Mouse (Mus musculus): ENCODE results near the gene Cmya5.
"Not testable (repeated sequence)": the region's sequence is repeated elsewhere in the genome, so short reads cannot be mapped to it uniquely, and the experiment has no call there.

Cmya5 gene

DNA sequence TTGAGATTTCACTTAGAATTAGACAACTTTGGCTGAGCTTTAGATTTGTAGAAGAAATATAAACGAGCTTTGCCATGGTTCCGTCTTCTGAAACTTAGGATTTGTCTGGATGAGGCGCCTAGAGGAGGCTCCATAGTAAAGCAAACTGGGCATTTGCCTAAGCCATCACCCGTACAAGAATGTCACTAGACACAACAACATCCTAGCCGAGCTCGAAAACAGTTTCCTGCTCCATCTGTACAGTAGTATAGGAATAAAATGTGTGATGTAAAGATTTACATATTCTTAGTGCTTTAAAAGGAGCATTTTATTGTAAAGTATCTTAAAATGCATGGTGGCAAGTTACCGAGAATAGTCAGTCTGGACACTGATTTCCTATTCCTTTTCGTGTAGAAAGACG, 22.2 kb downstream of the Cmya5 start:
- DNase-seq (ENCODE audit: low read depth, low spot score), result no peak

DNA sequence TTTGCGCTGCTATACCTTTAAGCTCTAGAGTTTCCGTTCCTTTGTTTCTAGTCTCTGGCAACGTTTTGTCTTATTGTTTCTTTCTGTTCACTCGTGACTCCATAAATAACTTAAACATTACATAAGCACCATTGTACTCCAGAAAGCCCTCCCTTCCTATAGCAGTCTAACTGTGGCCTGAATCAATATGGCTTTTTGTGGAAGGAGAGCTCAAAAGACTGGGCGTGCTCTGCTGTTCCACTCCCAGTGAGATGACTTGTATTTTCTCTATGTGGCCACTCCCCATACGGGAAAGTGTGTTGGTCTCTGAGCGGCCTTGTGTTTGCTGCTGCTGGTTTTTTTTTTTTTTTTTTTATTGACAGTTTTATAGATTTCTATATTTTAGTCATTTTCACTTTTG, 27.3 kb downstream of the Cmya5 start:
- DNase-seq (ENCODE audit: low read depth, low spot score), result no peak

GRCm38 (mm10) chr13:93102340-93103090, 42.0 kb downstream of the Cmya5 start:
- no peak for DNase-seq (ENCODE audit: low read depth, low spot score)

- no peak for DNase-seq (ENCODE audit: low read depth, low spot score)
Observed at GRCm38 (mm10) chr13:93098596-93098995, 45.9 kb downstream of the Cmya5 start.

DNA sequence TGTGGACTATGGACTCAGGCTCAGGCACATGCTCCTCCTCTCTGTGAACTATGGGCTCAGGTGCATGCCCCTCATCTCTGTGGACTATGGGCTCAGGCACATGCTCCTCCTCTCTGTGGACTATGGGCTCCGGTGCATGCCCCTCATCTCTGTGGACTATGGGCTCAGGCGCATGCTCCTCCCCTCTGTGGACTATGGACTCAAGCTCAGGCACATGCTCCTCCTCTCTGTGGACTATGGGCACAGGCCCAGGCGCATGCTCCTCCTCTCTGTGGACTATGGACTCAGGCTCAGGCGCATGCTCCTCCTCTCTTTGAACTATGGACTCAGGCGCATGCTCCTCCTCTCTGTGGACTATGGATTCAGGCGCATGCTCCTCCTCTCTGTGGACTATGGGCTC, 47.9 kb downstream of the Cmya5 start:
- DNase-seq (ENCODE audit: low read depth, low spot score), result no peak

DNA sequence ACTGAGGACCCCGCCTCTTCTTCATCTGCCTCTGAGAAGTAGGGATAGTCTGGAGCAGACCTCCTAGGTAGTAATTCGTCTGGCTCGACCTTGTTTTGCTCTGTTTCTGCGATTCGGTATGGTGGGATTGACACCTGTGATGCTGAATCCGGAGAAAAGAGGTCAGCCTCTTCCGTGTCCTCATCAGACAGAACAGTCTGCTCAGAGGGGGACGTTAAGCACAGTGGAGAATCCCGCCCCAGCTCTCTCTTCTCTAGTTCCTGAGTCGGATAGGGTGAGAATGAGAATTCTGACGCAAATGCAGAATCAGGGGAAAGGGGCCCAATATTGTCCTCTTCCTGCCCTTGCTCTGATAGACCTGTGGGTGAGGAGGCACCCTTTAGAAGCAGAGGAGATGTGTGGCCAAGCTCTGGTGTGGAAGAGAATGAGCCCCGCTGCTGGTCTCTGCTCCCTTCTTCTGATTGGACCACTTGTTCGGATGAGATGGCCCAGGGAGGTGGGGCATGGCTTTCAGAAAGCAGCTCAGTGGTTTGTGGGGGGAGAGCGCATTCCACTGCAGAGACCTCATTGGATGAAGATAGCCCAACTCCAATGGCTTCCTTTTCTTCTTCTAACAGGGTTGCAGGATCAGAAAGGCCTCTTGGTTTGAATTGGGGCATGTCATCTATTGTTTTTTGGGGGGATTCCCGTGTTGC, 49.3 kb downstream of the Cmya5 start:
- no peak for DNase-seq (ENCODE audit: low read depth, low spot score)

DNA sequence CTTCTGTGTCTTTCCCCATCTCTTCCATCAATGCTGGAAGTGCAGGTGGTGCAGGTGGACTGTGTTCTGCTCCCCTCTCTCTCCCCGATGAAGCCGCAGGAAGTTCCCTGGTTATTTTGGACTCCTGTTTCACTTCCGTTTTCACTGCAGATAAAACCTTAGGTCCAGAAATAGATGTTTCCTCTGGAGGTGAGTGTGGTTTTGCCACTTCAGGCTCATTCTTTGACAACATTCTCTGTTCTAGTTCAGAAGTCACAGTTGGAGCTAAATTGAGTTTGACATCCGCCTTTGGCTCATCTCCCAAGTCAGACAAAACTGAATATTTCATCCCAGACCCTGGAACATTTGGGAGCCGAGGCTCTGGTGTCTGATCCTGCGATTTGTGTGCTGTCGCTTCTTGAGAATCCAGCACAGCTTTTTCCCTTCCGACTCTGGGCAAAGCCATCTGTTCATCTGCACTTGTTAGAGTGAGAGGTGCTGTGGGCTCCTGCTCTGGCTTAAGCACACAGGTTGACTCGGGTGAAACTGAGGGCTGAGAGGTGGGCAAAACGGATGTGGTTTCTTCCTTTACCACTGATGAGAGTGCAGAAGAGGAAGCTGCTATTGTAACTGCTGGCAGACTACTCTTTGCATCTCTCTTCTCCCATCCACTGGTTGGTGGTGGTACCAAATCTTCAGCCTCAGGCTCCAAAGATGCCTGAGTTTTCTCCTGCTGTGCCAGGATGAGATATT, 50.2 kb downstream of the Cmya5 start:
- no peak for DNase-seq (ENCODE audit: low read depth, low spot score)

DNA sequence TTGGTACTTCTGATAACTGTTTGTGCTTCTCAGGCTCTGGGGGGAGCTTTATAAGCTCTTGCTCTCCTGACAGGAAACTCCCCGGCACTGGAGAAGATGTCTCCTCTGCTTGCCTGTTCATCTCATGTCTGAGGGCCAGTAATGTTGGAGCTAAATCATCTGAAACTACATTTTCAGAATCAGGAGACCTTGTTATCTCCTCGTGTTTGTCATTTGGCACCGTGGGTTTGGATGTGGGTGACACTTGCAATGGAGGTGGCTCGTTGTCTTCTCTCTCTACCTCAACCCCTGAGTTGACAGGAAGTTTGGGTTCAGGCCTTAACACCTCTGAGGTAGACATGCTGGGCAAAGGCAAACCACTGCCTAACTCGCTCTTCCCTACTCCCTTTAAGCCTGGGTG, 50.8 kb downstream of the Cmya5 start:
- DNase-seq (ENCODE audit: low read depth, low spot score), result no peak

DNA sequence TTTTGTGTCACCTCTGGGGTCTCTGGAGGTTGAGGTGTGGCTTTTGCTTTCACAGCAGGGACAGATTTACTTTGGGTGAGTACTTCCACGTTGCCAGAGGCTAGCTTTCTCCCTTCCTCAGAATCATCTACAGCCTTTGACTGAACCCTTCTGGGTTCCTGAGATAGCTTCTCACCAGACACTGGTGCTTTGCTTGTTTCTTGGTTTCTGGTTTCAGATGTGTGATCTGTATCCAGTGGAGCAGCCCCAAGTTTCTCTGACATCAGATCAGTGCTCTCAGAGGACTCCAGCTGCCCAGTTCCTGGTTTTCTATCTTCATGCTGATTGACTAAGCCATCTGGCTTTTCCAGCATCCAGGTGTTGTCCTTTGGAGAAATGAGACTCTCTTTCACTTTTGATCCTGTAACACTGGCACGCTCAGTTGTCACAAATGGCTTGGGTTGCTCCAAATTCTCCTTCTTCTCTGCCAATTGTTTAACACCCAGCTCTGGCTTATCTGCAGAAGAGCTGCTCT, 51.6 kb downstream of the Cmya5 start:
- no peak for DNase-seq (ENCODE audit: low read depth, low spot score)

DNA sequence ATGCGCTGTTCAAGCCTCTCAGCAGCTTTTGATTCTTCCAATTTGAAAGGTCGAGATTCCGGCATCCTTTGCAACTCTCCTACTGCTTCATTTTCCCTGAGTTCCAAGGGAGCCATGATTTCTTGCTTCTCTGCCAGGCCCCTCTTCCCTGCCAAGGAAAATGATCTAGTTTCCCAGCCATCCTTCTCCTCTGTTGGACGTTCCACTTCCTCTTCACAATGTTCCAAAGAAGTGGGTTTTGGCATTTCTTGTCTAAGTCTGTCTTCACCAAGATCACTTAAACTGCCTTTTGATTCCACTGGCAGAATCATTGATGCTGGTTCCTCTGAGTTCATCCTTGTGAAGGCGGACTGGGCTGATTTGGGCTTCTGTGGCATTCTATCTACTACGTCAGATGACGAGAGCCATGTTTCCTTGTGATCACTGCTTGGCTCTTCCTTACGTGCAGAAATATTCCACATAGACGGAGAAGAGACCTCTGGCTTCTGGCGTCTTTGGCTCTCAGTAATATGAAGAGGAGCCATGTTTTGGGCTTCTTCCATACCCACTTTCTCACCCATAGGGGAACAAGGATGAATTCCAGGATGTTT, 52.6 kb downstream of the Cmya5 start:
- DNase-seq (ENCODE audit: low read depth, low spot score), result no peak

DNA sequence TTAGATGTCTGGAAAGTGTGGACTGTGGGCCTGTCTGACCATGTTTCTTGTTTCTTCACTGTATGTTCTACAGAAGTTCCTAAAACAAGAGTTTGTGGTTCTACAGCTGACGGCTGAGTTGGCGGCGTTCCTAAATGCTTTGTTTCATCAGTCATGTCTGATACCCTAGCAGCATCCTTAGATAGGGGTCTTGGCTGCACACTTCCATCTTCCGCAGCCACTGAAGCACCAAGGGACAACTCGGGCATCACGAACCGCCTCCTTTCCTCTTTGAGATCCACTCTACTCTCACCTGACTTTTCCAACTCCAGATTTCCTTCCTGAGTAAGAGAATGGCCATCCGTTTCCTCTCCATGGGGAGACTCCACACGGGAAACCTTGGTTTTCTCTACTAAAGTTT, 53.3 kb downstream of the Cmya5 start:
- no peak for DNase-seq (ENCODE audit: low read depth, low spot score)

DNA sequence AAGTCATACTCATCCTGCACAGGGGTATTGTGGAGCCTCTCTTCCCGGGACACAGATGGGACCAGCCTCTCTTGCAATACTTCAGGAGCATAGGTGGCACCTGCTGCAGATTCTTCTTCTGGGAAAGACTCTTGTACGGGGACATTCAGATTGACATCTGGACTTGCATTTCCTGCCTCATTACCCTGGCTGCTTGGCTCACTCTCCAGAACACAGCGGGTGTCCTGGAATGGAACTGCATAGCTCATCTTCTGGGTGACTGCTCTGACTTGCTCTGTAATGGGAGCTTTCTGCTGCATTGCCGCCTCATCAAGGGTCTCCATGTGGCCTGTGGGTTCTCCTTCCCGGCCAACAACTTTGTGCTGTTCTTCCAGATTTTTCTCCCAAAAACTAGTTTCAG, 55.0 kb downstream of the Cmya5 start:
- no peak for DNase-seq (ENCODE audit: low read depth, low spot score)

DNA sequence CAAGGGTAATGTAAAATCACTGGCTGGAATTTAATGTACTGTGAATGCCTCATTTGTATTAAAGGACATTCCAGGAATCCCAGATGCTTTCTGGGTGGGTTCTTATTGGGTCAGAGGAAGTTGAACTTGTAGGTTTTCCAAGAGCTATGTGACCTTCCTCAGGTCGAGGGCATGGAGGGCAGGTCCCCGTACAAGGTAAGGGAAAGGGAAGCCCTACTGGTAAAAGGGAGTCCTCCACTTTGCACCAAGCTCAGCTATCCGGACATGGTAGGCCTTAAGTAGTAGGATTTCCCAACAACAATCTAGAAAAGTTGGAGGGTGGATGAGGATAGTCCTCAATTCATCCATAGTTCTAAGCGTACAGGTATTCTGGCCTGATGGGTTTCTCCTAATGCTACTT, 58.8 kb downstream of the Cmya5 start:
- DNase-seq (ENCODE audit: low read depth, low spot score), result no peak

DNA sequence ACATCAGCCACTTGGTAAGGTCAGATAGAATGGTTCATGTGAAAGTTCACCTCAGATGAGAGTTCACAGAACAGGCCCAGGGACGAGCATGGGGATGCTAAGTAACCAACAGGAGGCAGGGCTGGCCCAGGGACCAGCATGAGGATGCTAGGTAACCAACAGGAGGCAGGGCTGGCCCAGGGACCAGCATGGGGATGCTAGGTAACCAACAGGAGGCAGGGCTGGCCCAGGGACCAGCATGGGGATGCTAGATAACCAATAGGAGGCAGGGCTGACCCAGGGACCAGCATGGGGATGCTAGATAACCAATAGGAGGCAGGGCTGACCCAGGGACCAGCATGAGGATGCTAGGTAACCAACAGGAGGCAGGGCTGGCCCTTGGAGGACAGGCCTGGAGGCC, 62.2 kb downstream of the Cmya5 start:
- DNase-seq (ENCODE audit: low read depth, low spot score), result not testable (repeated sequence)

DNA sequence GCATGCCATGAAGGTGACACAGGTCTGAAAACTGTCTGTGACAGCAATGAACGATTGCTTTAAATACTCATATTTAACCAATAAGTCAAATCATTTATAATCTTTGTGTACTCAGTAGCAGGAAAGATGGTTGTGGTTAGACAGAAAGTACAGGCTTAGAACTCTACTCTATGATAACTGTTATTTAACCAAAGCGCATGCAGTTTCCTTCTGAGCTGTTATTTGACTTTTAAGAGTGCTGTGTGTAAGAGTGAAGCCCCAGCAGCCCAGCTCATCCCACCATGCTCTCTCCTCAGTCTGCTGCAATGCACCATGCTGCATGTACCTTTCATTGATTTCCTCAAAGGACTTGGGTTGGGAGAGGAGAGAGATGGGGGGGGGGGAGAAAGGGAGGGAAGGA, 63.7 kb downstream of the Cmya5 start:
- DNase-seq (ENCODE audit: low read depth, low spot score), result no peak

- no peak for DNase-seq (ENCODE audit: low read depth, low spot score)
Observed at GRCm38 (mm10) chr13:93074147-93074641, 70.3 kb downstream of the Cmya5 start.

GRCm38 (mm10) chr13:93073595-93073994, 70.9 kb downstream of the Cmya5 start:
- DNase-seq (ENCODE audit: low read depth, low spot score), result no peak

DNA sequence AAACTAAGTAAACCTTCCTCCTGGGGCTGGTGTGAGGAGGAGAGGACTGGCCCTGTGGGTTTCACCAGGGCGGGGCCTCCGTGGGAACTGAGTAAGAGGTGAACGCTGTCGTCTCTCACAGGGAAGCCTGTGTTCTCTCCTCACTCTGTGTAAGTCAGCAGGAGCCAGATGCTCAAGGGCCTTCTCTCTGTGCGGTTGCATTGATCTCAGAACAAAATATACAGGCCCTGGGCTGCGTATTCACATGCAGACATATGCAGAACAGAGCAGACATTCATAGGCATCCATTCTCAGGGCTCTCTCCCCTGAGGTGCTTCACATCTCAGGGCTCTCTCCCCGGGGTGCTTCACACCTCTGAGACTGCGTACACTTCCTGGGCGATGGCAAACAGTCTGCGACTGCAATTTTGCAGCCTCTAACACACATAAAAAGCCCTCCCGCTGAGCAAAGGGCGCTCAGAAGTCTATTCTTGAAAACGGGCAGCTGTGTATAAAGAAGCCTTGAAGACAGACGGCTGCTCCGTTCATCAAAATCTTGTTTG, 71.6 kb downstream of the Cmya5 start:
- no peak for DNase-seq (ENCODE audit: low read depth, low spot score)

DNA sequence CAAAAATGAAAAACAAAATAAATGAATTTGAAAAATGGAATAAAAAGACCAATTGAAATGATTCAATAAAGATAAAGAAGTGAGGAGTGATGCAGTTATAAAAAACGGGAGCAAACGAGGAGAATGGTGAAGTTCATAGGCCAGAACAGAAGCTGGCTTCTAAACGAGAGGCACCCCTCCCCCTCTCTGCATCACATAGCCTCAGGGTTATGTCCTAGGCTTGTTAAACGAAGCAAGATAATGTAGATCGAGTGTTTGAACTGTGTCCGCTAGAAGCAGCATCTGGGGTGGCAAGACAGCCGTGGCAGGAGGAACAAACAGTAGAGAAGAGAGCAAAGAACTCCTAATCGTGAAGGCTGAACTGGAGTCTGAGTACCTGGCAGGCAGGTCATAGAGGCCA, 74.1 kb downstream of the Cmya5 start:
- DNase-seq (ENCODE audit: low read depth, low spot score), result no peak

- DNase-seq (ENCODE audit: low read depth, low spot score), result no peak
Observed at GRCm38 (mm10) chr13:93069481-93069880, 75.0 kb downstream of the Cmya5 start.

DNA sequence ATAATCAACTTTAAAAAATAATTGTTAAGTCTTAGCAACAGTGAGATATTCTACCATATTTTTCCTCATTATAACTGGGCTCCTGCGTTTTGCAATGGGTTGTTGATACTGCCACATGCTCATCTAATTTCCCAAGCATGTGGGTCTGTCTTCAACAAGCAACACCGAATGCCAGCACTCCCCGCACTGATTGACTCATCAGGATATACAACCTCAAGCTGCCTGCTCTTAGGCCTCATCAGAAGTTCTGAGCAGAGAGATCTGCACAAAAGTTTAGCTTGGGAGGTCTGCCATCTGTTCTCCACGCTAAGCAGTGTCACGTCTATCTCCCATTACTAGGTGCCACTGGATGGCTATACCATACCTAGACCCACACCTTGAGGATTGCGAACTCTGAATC, 76.2 kb downstream of the Cmya5 start:
- DNase-seq (ENCODE audit: low read depth, low spot score), result no peak

Data from c-Kit-negative CD71-positive TER-119-positive erythroid progenitor cells, embryonic 14.5 days (primary cell).